Mouse (Mus musculus) heart, embryonic 11.5 days (tissue): ENCODE measurements around the gene Impdh1. TPM values are rescaled to one million over a fixed set of nuclear protein-coding genes. Genes with fewer than 3 reads are reported as not detected.

ENCODE experiments used
- ATAC-seq: fragments of 200-750 bp; cut with Nextera tagmentation; replicated peaks from 2 replicates; pipeline ENCODE4 v1.8.0; 2017; ENCODE audit warnings: moderate library complexity; ENCODE audit not compliant: insufficient number of reproducible peaks, low FRiP score, low TSS enrichment
- H3K27ac ChIP-seq: fragments of 300-500 bp; sonication (generic); 2 replicates; pipeline ENCODE4 v1.5.1; 2014; ENCODE audit warnings: mild to moderate bottlenecking, low read depth, low read length
- H3K27me3 ChIP-seq: fragments of 300-500 bp; sonication (generic); 2 replicates; pipeline ENCODE4 v1.6.1; 2014; ENCODE audit warnings: mild to moderate bottlenecking, low read length, mixed read lengths; ENCODE audit not compliant: control insufficient read depth, insufficient read depth
- H3K36me3 ChIP-seq: fragments of 300-500 bp; sonication (generic); 2 replicates; pipeline ENCODE4 v1.6.1; 2014; ENCODE audit warnings: mild to moderate bottlenecking, low read length, moderate library complexity, mixed read lengths; ENCODE audit not compliant: control insufficient read depth, insufficient read depth
- H3K4me1 ChIP-seq: fragments of 300-500 bp; sonication (generic); 2 replicates; pipeline ENCODE4 v1.6.1; 2014; ENCODE audit warnings: low read length; ENCODE audit not compliant: control insufficient read depth, insufficient read depth
- H3K4me2 ChIP-seq: fragments of 300-500 bp; sonication (generic); 2 replicates; pipeline ENCODE4 v1.6.1; 2014; ENCODE audit warnings: mild to moderate bottlenecking, moderate library complexity
- H3K4me3 ChIP-seq: fragments of 300-500 bp; sonication (generic); 2 replicates; pipeline ENCODE4 v1.5.1; 2014; ENCODE audit warnings: low read depth, low read length
- H3K9ac ChIP-seq: fragments of 300-500 bp; sonication (generic); 2 replicates; pipeline ENCODE4 v1.6.1; 2014; ENCODE audit warnings: mild to moderate bottlenecking, low read depth, low read length, moderate library complexity
- H3K9me3 ChIP-seq: fragments of 300-500 bp; sonication (generic); replicated peaks from 2 replicates; pipeline ENCODE4 v1.6.1; 2016; ENCODE audit warnings: low read length; ENCODE audit not compliant: control insufficient read depth
- WGBS: fragments of 180-500 bp; shearing (Covaris S2); extraction: QIAGEN DNeasy Blood & Tissue Kit; methylation state at CpG from one replicate; pipeline ENCODE4 v1.1.7; 2014; ENCODE audit not compliant: insufficient replicate concordance; 5-methylcytosine and 5-hydroxymethylcytosine counted together
- polyA plus RNA-seq: library from polyadenylated mRNA; unstranded; fragments of >200 nt; fragmentation: Nextera tagmentation; extraction: Ambion mirVana; gene quantifications from 2 replicates; pipeline ENCODE4 v1.2.1, GENCODE M21; 2014

The Impdh1 gene
- polyA plus RNA-seq, 1 experiment from 2014 or later, result 34.3 TPM

DNA sequence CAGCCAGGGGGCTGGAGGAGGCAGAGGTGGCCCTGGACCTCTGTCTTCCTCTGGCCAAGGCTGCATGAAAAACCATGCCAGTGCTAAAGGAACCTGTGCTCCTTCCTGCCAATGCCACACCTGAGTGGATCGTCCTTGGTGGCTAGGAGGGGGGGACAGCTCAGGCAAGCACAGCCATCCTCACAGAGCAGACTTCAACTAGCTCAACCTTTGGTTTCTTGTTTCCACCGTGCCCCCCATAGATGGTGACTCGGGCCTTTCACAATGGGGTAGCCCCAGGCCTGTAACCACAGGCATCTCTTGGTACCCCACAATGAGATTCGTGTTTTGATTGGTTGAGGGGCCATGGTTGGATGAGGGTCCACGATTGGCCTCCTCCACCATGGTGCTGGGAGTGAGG lies 14.8 kb downstream of the Impdh1 start:
- no peak overlapping the region for H3K27ac ChIP-seq
- peaks cover 3% of the 10 kb centered on the region; the same call in 1 of the 2 replicates for H3K4me1 ChIP-seq
- ATAC-seq, result no peak
- H3K36me3 ChIP-seq, result peaks cover 2% of the 10 kb centered on the region
- peaks cover 12% of the 10 kb centered on the region for H3K27me3 ChIP-seq
- no peak overlapping the region for H3K9ac ChIP-seq
- no peak overlapping the region for H3K4me2 ChIP-seq
- no peaks in the 10 kb centered on the region for H3K9me3 ChIP-seq
- H3K4me3 ChIP-seq, result no peak overlapping the region
- WGBS, result 89% methylated on average over 5 of the region's 5 CpGs

DNA sequence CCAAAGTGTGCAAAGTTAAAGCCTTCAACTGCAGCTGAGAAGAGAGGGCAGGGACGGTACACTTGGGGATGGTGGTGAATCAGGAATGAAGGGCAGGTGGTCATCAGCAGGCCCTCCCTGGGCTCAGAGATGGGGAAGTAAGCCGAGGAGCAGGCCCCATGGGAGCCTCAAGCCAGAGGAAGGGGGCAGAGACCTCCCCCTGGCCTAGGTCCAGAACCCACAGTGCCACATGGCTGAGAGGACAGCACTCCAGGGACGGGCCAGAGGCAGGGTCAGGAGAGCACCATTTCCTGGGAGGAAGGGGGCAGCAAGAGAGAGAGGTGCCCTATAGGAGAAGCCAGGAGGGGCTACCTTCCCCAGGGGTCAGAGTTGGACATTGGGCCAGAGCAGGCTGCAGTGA lies 15.7 kb downstream of the Impdh1 start:
- ATAC-seq, result no peak
- H3K27me3 ChIP-seq, result peaks cover 12% of the 10 kb centered on the region
- no peaks in the 10 kb centered on the region for H3K9me3 ChIP-seq
- H3K36me3 ChIP-seq, result peaks cover 2% of the 10 kb centered on the region
- no peak overlapping the region for H3K27ac ChIP-seq
- no peak overlapping the region for H3K4me2 ChIP-seq
- 55% methylated on average over 3 of the region's 3 CpGs for WGBS
- H3K9ac ChIP-seq, result no peak overlapping the region
- no peak overlapping the region for H3K4me3 ChIP-seq
- peaks cover 3% of the 10 kb centered on the region; the same call in 1 of the 2 replicates for H3K4me1 ChIP-seq

- Histone ChIP-seq H3K27ac (no peak overlapping the region), H3K4me1 (peaks cover 3% of the 10 kb centered on the region; the same call in 1 of the 2 replicates), H3K36me3 (peaks cover 2% of the 10 kb centered on the region), H3K9me3 (no peaks in the 10 kb centered on the region), H3K4me3 (peak overlapping the region; percentile 36), H3K27me3 (peaks cover 12% of the 10 kb centered on the region), H3K9ac (peak overlapping the region; percentile 65; the same call in 1 of the 2 replicates), H3K4me2 (peak overlapping the region; percentile 70)
- 29% methylated on average over 8 of the region's 8 CpGs for WGBS
- no peak for ATAC-seq
Measured at GRCm38 (mm10) chr6:29199223-29199855, 16.8 kb downstream of the Impdh1 start.

GRCm38 (mm10) chr6:29198309-29199222 lies 17.6 kb downstream of the Impdh1 start:
- H3K4me3 ChIP-seq, result peak overlapping the region; percentile 36
- H3K4me2 ChIP-seq, result peak overlapping the region; percentile 70
- H3K27ac ChIP-seq, result no peak overlapping the region
- no peaks in the 10 kb centered on the region for H3K9me3 ChIP-seq
- H3K4me1 ChIP-seq, result peaks cover 5% of the 10 kb centered on the region; the same call in 1 of the 2 replicates
- peaks cover 2% of the 10 kb centered on the region for H3K36me3 ChIP-seq
- H3K27me3 ChIP-seq, result peaks cover 12% of the 10 kb centered on the region
- peak; percentile 49; the same call in 1 of the 2 replicates for ATAC-seq
- H3K9ac ChIP-seq, result peak overlapping the region; percentile 65
- WGBS, result 16% methylated on average over 25 of the region's 25 CpGs

GRCm38 (mm10) chr6:29195846-29196698 lies 20.1 kb downstream of the Impdh1 start:
- H3K9me3 ChIP-seq, result no peaks in the 10 kb centered on the region
- H3K4me3 ChIP-seq, result no peak overlapping the region
- peaks cover 5% of the 10 kb centered on the region; the same call in 1 of the 2 replicates for H3K4me1 ChIP-seq
- H3K9ac ChIP-seq, result no peak overlapping the region
- no peak overlapping the region for H3K27ac ChIP-seq
- peaks cover 12% of the 10 kb centered on the region for H3K27me3 ChIP-seq
- ATAC-seq, result no peak
- H3K36me3 ChIP-seq, result peaks cover 2% of the 10 kb centered on the region; the same call in 1 of the 2 replicates
- 75% methylated on average over 5 of the region's 5 CpGs for WGBS
- no peak overlapping the region for H3K4me2 ChIP-seq

GRCm38 (mm10) chr6:29195146-29195545 lies 21.0 kb downstream of the Impdh1 start:
- WGBS, result 78% methylated on average over 5 of the region's 5 CpGs
- H3K36me3 ChIP-seq, result no peaks in the 10 kb centered on the region
- no peak overlapping the region for H3K4me3 ChIP-seq
- H3K27ac ChIP-seq, result peak overlapping the region; percentile 60; the same call in 1 of the 2 replicates
- H3K9ac ChIP-seq, result no peak overlapping the region
- ATAC-seq, result no peak
- H3K4me2 ChIP-seq, result no peak overlapping the region
- H3K9me3 ChIP-seq, result no peaks in the 10 kb centered on the region
- peaks cover 12% of the 10 kb centered on the region for H3K27me3 ChIP-seq
- peaks cover 5% of the 10 kb centered on the region; the same call in 1 of the 2 replicates for H3K4me1 ChIP-seq

GRCm38 (mm10) chr6:29193961-29194750 lies 22.0 kb downstream of the Impdh1 start:
- no peaks in the 10 kb centered on the region for H3K9me3 ChIP-seq
- no peak overlapping the region for H3K4me3 ChIP-seq
- no peak overlapping the region for H3K9ac ChIP-seq
- ATAC-seq, result no peak; the same call in 1 of the 2 replicates
- H3K4me1 ChIP-seq, result peaks cover 5% of the 10 kb centered on the region; the same call in 1 of the 2 replicates
- peak overlapping the region; percentile 20 for H3K4me2 ChIP-seq
- WGBS, result 39% methylated on average over 15 of the region's 15 CpGs
- peak overlapping the region; percentile 60; the same call in 1 of the 2 replicates for H3K27ac ChIP-seq
- H3K27me3 ChIP-seq, result peaks cover 9% of the 10 kb centered on the region
- H3K36me3 ChIP-seq, result no peaks in the 10 kb centered on the region
